Mouse (Mus musculus) kidney, postnatal 36 days (tissue): ENCODE results near the gene Dctn5.
A peak's percentile ranks its signal among the peaks of the same experiment; 100 is the strongest.

Experiments used
- DNase-seq, 2 experiments: peaks; one replicate each; pipeline ENCODE4 v3.0.0; 2021 to 2022; ENCODE audit warnings: mixed read lengths in 2 of 2

Gene Dctn5

GRCm38 (mm10) chr7:122163766-122164165 is 30.9 kb downstream of the Dctn5 start:
- DNase-seq = no peak

DNA sequence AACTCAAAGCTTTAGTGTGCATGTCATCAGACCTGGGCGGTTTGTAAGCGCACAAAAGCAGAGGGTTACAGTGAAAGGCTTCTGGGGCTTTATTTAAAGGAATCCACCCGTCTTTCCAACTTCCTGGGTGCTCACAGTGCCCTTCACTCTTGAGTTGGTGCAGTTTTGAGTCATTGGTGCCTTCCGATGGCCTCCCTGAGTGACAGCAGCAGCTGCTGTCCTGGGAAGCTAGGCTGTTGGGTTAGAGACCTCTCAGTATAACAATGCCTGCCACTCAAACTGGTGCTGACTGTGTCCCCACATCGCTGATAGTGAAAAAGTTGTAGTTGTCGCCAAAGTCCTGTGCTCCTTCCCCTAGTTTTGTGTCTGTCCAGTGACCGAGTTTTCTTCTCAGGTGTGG is 34.4 kb downstream of the Dctn5 start:
- no peak for DNase-seq

GRCm38 (mm10) chr7:122170705-122171104 is 37.9 kb downstream of the Dctn5 start:
- DNase-seq = no peak

- DNase-seq = no peak
These were observed 38.8 kb downstream of the Dctn5 start for GRCm38 (mm10) chr7:122171613-122172012.

DNA sequence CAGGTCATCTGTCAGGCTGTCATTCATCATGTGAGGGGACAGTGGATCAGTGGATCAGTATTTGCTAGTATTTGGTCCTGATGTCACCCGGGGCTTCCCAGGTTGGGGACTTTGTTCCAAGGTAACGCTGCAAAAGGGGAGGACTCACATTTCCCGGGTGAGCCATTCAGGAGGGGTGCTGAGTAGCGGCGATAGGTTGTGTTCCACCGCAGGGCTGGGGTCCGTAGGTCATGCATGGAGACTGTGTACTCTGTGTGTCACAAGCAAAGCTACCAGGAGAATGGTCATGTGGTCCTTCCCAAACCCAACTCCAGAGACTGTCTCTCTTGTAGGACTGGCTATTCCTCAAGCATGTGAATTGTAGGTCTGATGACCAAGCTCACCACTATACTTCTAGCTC is 47.9 kb downstream of the Dctn5 start:
- DNase-seq = no peak

GRCm38 (mm10) chr7:122184569-122184968 is 51.7 kb downstream of the Dctn5 start:
- DNase-seq = no peak

GRCm38 (mm10) chr7:122186043-122186442 is 53.2 kb downstream of the Dctn5 start, which contains the start of gene Ern2:
Gene Ern2 (minus strand): TSS chr7:122186207.
- no peak for DNase-seq

DNA sequence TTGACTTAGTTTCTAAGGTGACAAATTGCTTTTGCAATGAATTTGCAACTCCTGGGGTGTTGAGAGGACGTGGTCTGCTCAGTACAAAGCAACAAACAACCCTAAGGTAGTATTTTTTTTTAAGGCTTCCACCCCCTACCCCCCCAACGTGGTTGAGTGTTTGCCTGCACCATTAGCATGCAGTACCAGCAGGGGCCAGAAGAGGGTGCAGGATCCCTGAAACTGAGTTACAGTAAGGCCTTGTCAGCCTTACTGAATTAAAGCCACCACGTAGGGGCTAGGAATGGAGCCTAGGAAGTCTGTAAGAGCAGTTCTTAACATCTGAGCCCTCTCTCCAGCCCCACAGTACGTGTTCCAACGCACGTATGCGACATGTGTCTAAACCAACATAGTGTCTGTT is 56.6 kb downstream of the Dctn5 start:
- DNase-seq = peak; percentile 21 to 78

- DNase-seq = no peak
These were observed 58.3 kb downstream of the Dctn5 start for GRCm38 (mm10) chr7:122191097-122191496.

DNA sequence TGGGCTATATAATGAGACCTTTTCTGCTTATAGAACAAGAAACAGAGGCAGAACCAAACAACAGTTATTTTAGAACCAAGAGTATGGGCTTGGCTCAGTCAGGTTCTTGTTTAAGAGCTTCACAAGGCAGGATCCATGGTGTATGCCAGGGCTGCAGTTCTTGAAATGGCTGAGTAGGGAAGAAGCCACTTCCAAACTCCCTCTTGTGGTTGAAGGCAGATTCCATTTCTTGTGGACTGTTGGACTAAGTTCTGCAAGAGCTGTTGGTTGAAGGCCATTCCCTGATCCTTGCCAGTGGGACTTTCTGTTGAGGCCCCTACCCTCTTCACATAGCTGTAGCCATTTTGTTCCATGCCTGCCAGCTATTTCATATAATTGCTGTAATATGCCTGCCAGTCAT is 61.1 kb downstream of the Dctn5 start:
- DNase-seq = peak in 1 of 2 experiments; percentile 10

DNA sequence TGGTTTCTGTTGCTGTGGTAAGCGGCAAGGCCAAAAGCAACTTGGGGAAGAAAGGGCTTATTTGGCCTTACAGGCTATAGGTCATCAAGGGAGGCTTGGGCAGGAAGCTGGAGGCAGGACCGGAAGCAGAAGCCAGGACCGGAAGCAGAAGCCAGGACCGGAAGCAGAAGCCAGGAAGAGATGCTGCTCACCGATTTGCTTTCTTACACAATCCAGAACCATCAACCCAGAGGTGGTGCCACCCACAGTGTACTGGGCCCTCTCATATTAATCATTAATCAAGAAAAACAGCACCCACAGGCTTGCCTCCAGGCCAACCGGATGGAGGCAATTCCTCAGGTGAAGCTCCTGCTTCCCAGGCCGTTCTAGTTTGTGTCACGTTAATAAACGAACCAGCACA is 63.9 kb downstream of the Dctn5 start:
- peak; percentile 42 for DNase-seq

DNA sequence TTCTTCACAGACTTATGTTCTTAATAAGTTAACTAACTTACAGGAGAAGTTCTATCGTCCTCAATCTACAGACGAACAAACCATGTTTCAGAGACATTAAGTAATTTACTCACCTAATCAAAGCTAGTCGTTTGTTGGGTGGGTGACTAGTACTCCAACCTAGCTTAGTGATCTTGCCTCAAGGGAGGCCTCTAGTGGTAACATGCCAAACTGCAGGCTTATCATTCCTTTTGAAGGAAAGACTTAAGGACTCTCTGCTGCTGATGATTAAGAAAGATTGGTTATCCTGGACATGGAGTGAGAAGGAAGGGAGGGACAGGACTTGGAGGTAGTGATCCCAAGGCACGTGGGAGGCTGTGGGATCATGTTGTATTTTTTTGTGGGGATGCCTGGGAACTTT is 64.5 kb downstream of the Dctn5 start:
- peak; percentile 65 to 84 for DNase-seq
